Mouse (Mus musculus) hindlimb bud, embryonic 11.5 days (tissue): ENCODE measurements around the gene Hmgcs1.
"Not testable (repeated sequence)": the region's sequence is repeated elsewhere in the genome, so short reads cannot be mapped to it uniquely, and the experiment has no call there.

Source experiments
- DNase-seq: peaks from one replicate; pipeline ENCODE4 v3.0.0-alpha.2; 2012; ENCODE audit warnings: low read depth, low spot score; ENCODE audit errors: extremely low spot score

The Hmgcs1 gene

GRCm38 (mm10) chr13:119704280-119704679, 14.1 kb downstream of the Hmgcs1 start:
- DNase-seq = no peak

- not testable (repeated sequence) for DNase-seq
Observed at GRCm38 (mm10) chr13:119706278-119706880, 16.2 kb downstream of the Hmgcs1 start.

GRCm38 (mm10) chr13:119706953-119707352, 16.8 kb downstream of the Hmgcs1 start:
- DNase-seq = no peak

GRCm38 (mm10) chr13:119707906-119708305, 17.7 kb downstream of the Hmgcs1 start:
- DNase-seq = no peak

GRCm38 (mm10) chr13:119708941-119709340, 18.8 kb downstream of the Hmgcs1 start:
- no peak for DNase-seq

- no peak for DNase-seq
Observed at GRCm38 (mm10) chr13:119709388-119710267, 19.4 kb downstream of the Hmgcs1 start.

- DNase-seq = no peak
Observed at GRCm38 (mm10) chr13:119710268-119710610, 20.1 kb downstream of the Hmgcs1 start.

- DNase-seq = no peak
Observed at GRCm38 (mm10) chr13:119712463-119712862, 22.3 kb downstream of the Hmgcs1 start.

GRCm38 (mm10) chr13:119713107-119713787, 23.1 kb downstream of the Hmgcs1 start:
- DNase-seq = no peak

- no peak for DNase-seq
Observed at GRCm38 (mm10) chr13:119713821-119714220, 23.6 kb downstream of the Hmgcs1 start.

- DNase-seq = no peak
Observed at GRCm38 (mm10) chr13:119716105-119716504, 25.9 kb downstream of the Hmgcs1 start.

- no peak for DNase-seq
Observed at GRCm38 (mm10) chr13:119722447-119722846, 32.3 kb downstream of the Hmgcs1 start.

GRCm38 (mm10) chr13:119723368-119723767, 33.2 kb downstream of the Hmgcs1 start:
- DNase-seq = no peak

GRCm38 (mm10) chr13:119724541-119724940, 34.4 kb downstream of the Hmgcs1 start:
- DNase-seq = no peak

- no peak for DNase-seq
Observed at GRCm38 (mm10) chr13:119727608-119728387, 37.6 kb downstream of the Hmgcs1 start.

GRCm38 (mm10) chr13:119729406-119729805, 39.2 kb downstream of the Hmgcs1 start:
- no peak for DNase-seq

GRCm38 (mm10) chr13:119731448-119731847, 41.3 kb downstream of the Hmgcs1 start:
- DNase-seq = no peak

GRCm38 (mm10) chr13:119741390-119742237, 51.4 kb downstream of the Hmgcs1 start:
- DNase-seq = no peak

- no peak for DNase-seq
Observed at GRCm38 (mm10) chr13:119742711-119743415, 52.7 kb downstream of the Hmgcs1 start.
